Mouse (Mus musculus) C2C12 (cell line): Measurements from ENCODE around the gene Slamf9. TPM values are rescaled to one million over a fixed set of nuclear protein-coding genes. Genes with fewer than 3 reads are reported as not detected.

ENCODE experiments used
- H3K27me3 ChIP-seq: one replicate; pipeline ENCODE4 v1.6.1; 2011; ENCODE audit not compliant: control insufficient read depth, insufficient read depth, insufficient read length
- H3K36me3 ChIP-seq: one replicate; pipeline ENCODE4 v1.6.1; 2011; ENCODE audit not compliant: control insufficient read depth, insufficient read depth
- H3K4me3 ChIP-seq: one replicate; pipeline ENCODE4 v1.5.1; 2011; ENCODE audit warnings: mild to moderate bottlenecking, control low read depth; ENCODE audit not compliant: poor library complexity, insufficient read depth, severe bottlenecking
- H3K79me2 ChIP-seq: one replicate; pipeline ENCODE4 v1.6.1; 2011; ENCODE audit not compliant: control insufficient read depth, insufficient read depth
- H3K79me3 ChIP-seq: one replicate; pipeline ENCODE4 v1.6.1; 2011; ENCODE audit warnings: low read depth, control low read depth
- H3ac ChIP-seq: one replicate; pipeline ENCODE3; 2011; ENCODE audit warnings: low read depth; ENCODE audit not compliant: control insufficient read depth, insufficient read length
- CEBPB ChIP-seq: IDR thresholded peaks from one replicate; pipeline ENCODE4 v1.6.1; 2011; ENCODE audit warnings: low read depth, mild to moderate bottlenecking, control low read depth, moderate library complexity
- CTCF ChIP-seq: IDR thresholded peaks from one replicate; pipeline ENCODE4 v1.5.1; 2011; ENCODE audit not compliant: control insufficient read depth, insufficient read depth, insufficient read length
- FOSL1 ChIP-seq: IDR thresholded peaks from one replicate; pipeline ENCODE4 v1.8.0; 2011; ENCODE audit warnings: mild to moderate bottlenecking, low read length; ENCODE audit not compliant: poor library complexity, insufficient read depth, severe bottlenecking
- MAX ChIP-seq: IDR thresholded peaks from one replicate; pipeline ENCODE4 v1.6.1; 2011; ENCODE audit warnings: mild to moderate bottlenecking, control low read depth
- MYOD1 ChIP-seq: IDR thresholded peaks from one replicate; pipeline ENCODE4 v1.6.1; 2011; ENCODE audit warnings: low read depth; ENCODE audit not compliant: control insufficient read depth, insufficient read length
- MYOG ChIP-seq: IDR thresholded peaks from one replicate; pipeline ENCODE4 v1.6.1; 2011; ENCODE audit not compliant: control insufficient read depth, insufficient read length; ENCODE audit errors: extremely low read depth
- USF1 ChIP-seq: IDR thresholded peaks from one replicate; pipeline ENCODE4 v1.6.1; 2011; ENCODE audit warnings: low read depth, mild to moderate bottlenecking, control low read depth, moderate library complexity
- polyA plus RNA-seq: library from polyadenylated mRNA; unstranded; fragments of >200 nt; fragmentation: generic; extraction: Trizol; gene quantifications from one replicate; pipeline ENCODE4 v1.2.1, GENCODE M21; 2012; ENCODE audit warnings: missing spikeins

Gene Slamf9
- polyA plus RNA-seq, 1 experiment = 0.19 TPM

DNA sequence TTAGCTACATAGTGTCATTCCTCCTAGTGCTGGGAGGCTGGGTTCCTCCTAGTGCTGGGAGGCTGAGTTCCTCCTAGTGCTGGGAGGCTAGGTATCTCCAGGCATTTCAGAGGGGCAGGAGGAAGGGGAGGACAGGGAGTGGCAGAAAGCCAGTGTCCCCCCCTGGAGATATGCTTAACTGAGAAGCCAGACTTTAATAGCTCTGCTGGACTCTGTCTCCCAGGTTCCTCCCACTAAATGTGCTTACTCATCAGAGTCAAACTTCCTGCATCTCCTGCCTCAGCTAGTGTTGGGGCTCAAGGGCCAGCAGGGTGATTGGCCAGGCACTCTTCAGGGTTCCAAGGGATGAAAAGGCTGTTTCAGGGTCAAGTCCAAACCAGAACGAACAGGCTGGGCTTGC lies 40.2 kb downstream of the Slamf9 start:
- Histone ChIP-seq H3K27me3 (no peaks in the 10 kb centered on the region), H3K79me3 (no peaks in the 10 kb centered on the region), H3K4me3 (no peak overlapping the region), H3ac (no peak overlapping the region), H3K79me2 (no peaks in the 10 kb centered on the region), H3K36me3 (no peaks in the 10 kb centered on the region)
- TF ChIP-seq MYOD1 (no peak), USF1 (no peak), CTCF (no peak), CEBPB (no peak), MAX (no peak), MYOG (no peak), FOSL1 (no peak)

GRCm38 (mm10) chr1:172518013-172518412 lies 42.9 kb downstream of the Slamf9 start:
- Histone ChIP-seq H3K36me3 (no peaks in the 10 kb centered on the region), H3K79me3 (no peaks in the 10 kb centered on the region), H3K27me3 (no peaks in the 10 kb centered on the region), H3K4me3 (no peak overlapping the region), H3K79me2 (no peaks in the 10 kb centered on the region), H3ac (no peak overlapping the region)
- TF ChIP-seq FOSL1 (no peak), USF1 (no peak), MAX (no peak), CEBPB (no peak), MYOD1 (no peak), MYOG (no peak), CTCF (no peak)

DNA sequence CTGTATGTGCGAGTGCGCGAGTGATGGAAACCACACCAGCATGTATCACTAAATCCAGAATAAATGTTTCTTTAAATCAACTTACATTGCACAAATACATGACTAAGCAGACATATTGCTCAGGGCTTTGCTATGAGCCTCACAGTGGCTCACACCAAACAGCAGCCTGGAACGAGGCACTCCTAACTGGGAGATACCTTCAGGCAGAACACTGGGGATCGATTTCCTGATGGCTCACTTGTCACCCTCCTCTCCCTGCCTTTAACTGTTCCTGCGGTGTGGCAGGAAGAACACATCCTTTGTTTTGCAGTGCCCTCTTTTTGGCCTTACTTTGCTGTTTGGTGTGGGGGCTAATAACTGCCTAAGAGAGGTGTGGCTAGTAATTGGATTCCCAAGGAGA lies 44.5 kb downstream of the Slamf9 start:
- Histone ChIP-seq H3K79me3 (no peaks in the 10 kb centered on the region), H3K79me2 (no peaks in the 10 kb centered on the region), H3K4me3 (no peak overlapping the region), H3K36me3 (no peaks in the 10 kb centered on the region), H3K27me3 (no peaks in the 10 kb centered on the region), H3ac (no peak overlapping the region)
- TF ChIP-seq FOSL1 = no peak
- no peak for TF ChIP-seq CEBPB
- TF ChIP-seq MAX = no peak
- TF ChIP-seq MYOD1 = no peak
- no peak for TF ChIP-seq MYOG
- no peak for TF ChIP-seq USF1
- no peak for TF ChIP-seq CTCF

GRCm38 (mm10) chr1:172520576-172521440 lies 45.6 kb downstream of the Slamf9 start, which contains the start of gene Cfap45:
Gene Cfap45 (plus strand): TSS chr1:172520801.
- no peaks in the 10 kb centered on the region for H3K36me3 ChIP-seq
- no peaks in the 10 kb centered on the region for H3K27me3 ChIP-seq
- H3K4me3 ChIP-seq = no peak within 1 kb of the TSS
- no peaks in the 10 kb centered on the region for H3K79me3 ChIP-seq
- no peak within 1 kb of the TSS for H3ac ChIP-seq
- TF ChIP-seq FOSL1 (no peak), MAX (no peak), USF1 (no peak), MYOD1 (no peak), CTCF (no peak), MYOG (no peak), CEBPB (no peak)
- H3K79me2 ChIP-seq = no peaks in the 10 kb centered on the region

DNA sequence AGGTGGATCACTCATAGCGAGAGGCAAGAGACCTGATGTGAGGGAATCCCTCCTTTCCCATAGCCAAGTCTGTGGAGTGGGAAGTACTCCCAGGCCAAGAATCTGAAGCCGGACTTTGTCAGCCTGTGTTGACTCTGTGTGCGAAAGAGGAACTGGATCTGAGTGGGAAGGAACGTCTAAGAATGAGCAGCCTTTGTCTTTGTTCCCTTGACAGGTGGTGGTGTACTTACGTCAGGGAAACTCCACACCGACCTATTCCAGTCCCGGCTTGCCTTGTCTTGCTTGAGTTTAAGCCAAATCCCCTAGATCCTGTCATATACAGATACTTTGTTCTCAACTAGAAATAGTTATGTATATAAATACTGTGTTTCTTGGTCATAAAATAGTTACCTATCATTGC lies 47.4 kb downstream of the Slamf9 start:
- Histone ChIP-seq H3K27me3 (no peaks in the 10 kb centered on the region), H3K4me3 (no peak overlapping the region), H3K79me3 (no peaks in the 10 kb centered on the region), H3K36me3 (no peaks in the 10 kb centered on the region), H3K79me2 (no peaks in the 10 kb centered on the region), H3ac (no peak overlapping the region)
- TF ChIP-seq USF1 (no peak), CTCF (no peak), FOSL1 (no peak), MYOD1 (no peak)
